Mouse (Mus musculus): ENCODE measurements around the gene Ap3b1. TPM values are rescaled to one million over a fixed set of nuclear protein-coding genes. Genes with fewer than 3 reads are reported as not detected.

The Ap3b1 gene
- polyA plus RNA-seq, 1 experiment from 2014 or later = 27.9 TPM

- Histone ChIP-seq H3K27ac (ENCODE audit: low read depth, low read length) (no peak overlapping the region), H3K9ac (ENCODE audit: low read depth, low read length) (no peak overlapping the region), H3K4me3 (ENCODE audit: low read length) (no peak overlapping the region), H3K4me1 (ENCODE audit: control insufficient read depth, insufficient read depth, low read depth, low read length) (peaks cover 3% of the 10 kb centered on the region), H3K9me3 (ENCODE audit: control insufficient read depth, low read length) (no peaks in the 10 kb centered on the region), H3K36me3 (ENCODE audit: control insufficient read depth, insufficient read depth, low read length) (no peaks in the 10 kb centered on the region), H3K4me2 (ENCODE audit: low read length) (no peak overlapping the region), H3K27me3 (replicated peaks; ENCODE audit: control insufficient read depth, insufficient read depth, low read length) (no peaks in the 10 kb centered on the region)
- 55% methylated on average over 4 of the region's 4 CpGs for WGBS
- no peak for ATAC-seq
Observed at GRCm38 (mm10) chr13:94550037-94550436, 191.3 kb downstream of the Ap3b1 start.

- no peak overlapping the region for H3K9ac ChIP-seq (ENCODE audit: low read depth, low read length)
- H3K4me1 ChIP-seq (ENCODE audit: control insufficient read depth, insufficient read depth, low read depth, low read length) = peaks cover 5% of the 10 kb centered on the region; the same call in 1 of the 2 replicates
- no peak overlapping the region for H3K27ac ChIP-seq (ENCODE audit: low read depth, low read length)
- no peak overlapping the region for H3K4me2 ChIP-seq (ENCODE audit: low read length)
- peaks cover 21% of the 10 kb centered on the region for H3K27me3 ChIP-seq (replicated peaks; ENCODE audit: control insufficient read depth, insufficient read depth, low read length)
- 1% methylated on average over 3 of the region's 3 CpGs for WGBS
- H3K9me3 ChIP-seq (ENCODE audit: control insufficient read depth, low read length) = no peaks in the 10 kb centered on the region
- no peaks in the 10 kb centered on the region for H3K36me3 ChIP-seq (ENCODE audit: control insufficient read depth, insufficient read depth, low read length)
- H3K4me3 ChIP-seq (ENCODE audit: low read length) = no peak overlapping the region
- peak; percentile 61 for ATAC-seq
Observed at GRCm38 (mm10) chr13:94560011-94560410, 201.3 kb downstream of the Ap3b1 start.

- Histone ChIP-seq H3K27ac (ENCODE audit: low read depth, low read length) (no peak overlapping the region), H3K36me3 (ENCODE audit: control insufficient read depth, insufficient read depth, low read length) (no peaks in the 10 kb centered on the region), H3K9me3 (ENCODE audit: control insufficient read depth, low read length) (no peaks in the 10 kb centered on the region), H3K9ac (ENCODE audit: low read depth, low read length) (no peak overlapping the region), H3K4me3 (ENCODE audit: low read length) (no peak overlapping the region), H3K4me2 (ENCODE audit: low read length) (no peak overlapping the region), H3K4me1 (ENCODE audit: control insufficient read depth, insufficient read depth, low read depth, low read length) (peaks cover 5% of the 10 kb centered on the region; the same call in 1 of the 2 replicates), H3K27me3 (replicated peaks; ENCODE audit: control insufficient read depth, insufficient read depth, low read length) (peaks cover 24% of the 10 kb centered on the region)
- ATAC-seq = no peak
- WGBS = 74% methylated on average over 11 of the region's 11 CpGs
Observed at GRCm38 (mm10) chr13:94560878-94561277, 202.1 kb downstream of the Ap3b1 start.

GRCm38 (mm10) chr13:94562652-94563339 is 204.0 kb downstream of the Ap3b1 start:
- Histone ChIP-seq H3K9me3 (ENCODE audit: control insufficient read depth, low read length) (no peaks in the 10 kb centered on the region), H3K9ac (ENCODE audit: low read depth, low read length) (no peak overlapping the region), H3K4me1 (ENCODE audit: control insufficient read depth, insufficient read depth, low read depth, low read length) (peaks cover 5% of the 10 kb centered on the region; the same call in 1 of the 2 replicates), H3K4me2 (ENCODE audit: low read length) (no peak overlapping the region), H3K27ac (ENCODE audit: low read depth, low read length) (no peak overlapping the region), H3K4me3 (ENCODE audit: low read length) (no peak overlapping the region), H3K36me3 (ENCODE audit: control insufficient read depth, insufficient read depth, low read length) (no peaks in the 10 kb centered on the region), H3K27me3 (replicated peaks; ENCODE audit: control insufficient read depth, insufficient read depth, low read length) (peaks cover 24% of the 10 kb centered on the region)
- no peak for ATAC-seq
- WGBS = 36% methylated on average over 9 of the region's 9 CpGs

- no peaks in the 10 kb centered on the region for H3K36me3 ChIP-seq (ENCODE audit: control insufficient read depth, insufficient read depth, low read length)
- H3K4me1 ChIP-seq (ENCODE audit: control insufficient read depth, insufficient read depth, low read depth, low read length) = peaks cover 5% of the 10 kb centered on the region; the same call in 1 of the 2 replicates
- peaks cover 27% of the 10 kb centered on the region for H3K27me3 ChIP-seq (replicated peaks; ENCODE audit: control insufficient read depth, insufficient read depth, low read length)
- H3K9me3 ChIP-seq (ENCODE audit: control insufficient read depth, low read length) = no peaks in the 10 kb centered on the region
- ATAC-seq = no peak
- no peak overlapping the region for H3K27ac ChIP-seq (ENCODE audit: low read depth, low read length)
- H3K4me3 ChIP-seq (ENCODE audit: low read length) = no peak overlapping the region
- no peak overlapping the region for H3K9ac ChIP-seq (ENCODE audit: low read depth, low read length)
- 70% methylated on average over 8 of the region's 8 CpGs for WGBS
- no peak overlapping the region for H3K4me2 ChIP-seq (ENCODE audit: low read length)
Observed at GRCm38 (mm10) chr13:94563836-94564235, 205.1 kb downstream of the Ap3b1 start.

GRCm38 (mm10) chr13:94564351-94564994 is 205.7 kb downstream of the Ap3b1 start:
- 25% methylated on average over 13 of the region's 13 CpGs for WGBS
- Histone ChIP-seq H3K4me2 (ENCODE audit: low read length) (no peak overlapping the region), H3K27ac (ENCODE audit: low read depth, low read length) (no peak overlapping the region), H3K4me3 (ENCODE audit: low read length) (no peak overlapping the region), H3K36me3 (ENCODE audit: control insufficient read depth, insufficient read depth, low read length) (no peaks in the 10 kb centered on the region), H3K9me3 (ENCODE audit: control insufficient read depth, low read length) (no peaks in the 10 kb centered on the region), H3K4me1 (ENCODE audit: control insufficient read depth, insufficient read depth, low read depth, low read length) (peaks cover 5% of the 10 kb centered on the region; the same call in 1 of the 2 replicates), H3K27me3 (replicated peaks; ENCODE audit: control insufficient read depth, insufficient read depth, low read length) (peaks cover 28% of the 10 kb centered on the region), H3K9ac (ENCODE audit: low read depth, low read length) (no peak overlapping the region)
- ATAC-seq = no peak

GRCm38 (mm10) chr13:94565176-94565575 is 206.4 kb downstream of the Ap3b1 start:
- H3K27me3 ChIP-seq (replicated peaks; ENCODE audit: control insufficient read depth, insufficient read depth, low read length) = peaks cover 32% of the 10 kb centered on the region

GRCm38 (mm10) chr13:94565616-94566015 is 206.9 kb downstream of the Ap3b1 start:
- Histone ChIP-seq H3K36me3 (ENCODE audit: control insufficient read depth, insufficient read depth, low read length) (no peaks in the 10 kb centered on the region), H3K27me3 (replicated peaks; ENCODE audit: control insufficient read depth, insufficient read depth, low read length) (peaks cover 33% of the 10 kb centered on the region), H3K9ac (ENCODE audit: low read depth, low read length) (no peak overlapping the region), H3K4me2 (ENCODE audit: low read length) (no peak overlapping the region), H3K4me3 (ENCODE audit: low read length) (no peak overlapping the region), H3K4me1 (ENCODE audit: control insufficient read depth, insufficient read depth, low read depth, low read length) (peaks cover 5% of the 10 kb centered on the region; the same call in 1 of the 2 replicates), H3K27ac (ENCODE audit: low read depth, low read length) (no peak overlapping the region), H3K9me3 (ENCODE audit: control insufficient read depth, low read length) (no peaks in the 10 kb centered on the region)
- no peak; the same call in 1 of the 2 replicates for ATAC-seq
- 64% methylated on average over 9 of the region's 9 CpGs for WGBS

More at GRCm38 (mm10) chr13:94565176-94565575, 206.4 kb downstream of the Ap3b1 start:
- ATAC-seq = no peak
- Histone ChIP-seq H3K36me3 (ENCODE audit: control insufficient read depth, insufficient read depth, low read length) (no peaks in the 10 kb centered on the region), H3K9ac (ENCODE audit: low read depth, low read length) (no peak overlapping the region), H3K4me2 (ENCODE audit: low read length) (no peak overlapping the region), H3K27ac (ENCODE audit: low read depth, low read length) (no peak overlapping the region), H3K4me3 (ENCODE audit: low read length) (no peak overlapping the region), H3K4me1 (ENCODE audit: control insufficient read depth, insufficient read depth, low read depth, low read length) (peaks cover 5% of the 10 kb centered on the region; the same call in 1 of the 2 replicates), H3K9me3 (ENCODE audit: control insufficient read depth, low read length) (no peaks in the 10 kb centered on the region)
- WGBS = 79% methylated on average over 14 of the region's 14 CpGs

- H3K4me1 ChIP-seq (ENCODE audit: control insufficient read depth, insufficient read depth, low read depth, low read length) = peaks cover 5% of the 10 kb centered on the region; the same call in 1 of the 2 replicates
- WGBS = 67% methylated on average over 6 of the region's 6 CpGs
- H3K9ac ChIP-seq (ENCODE audit: low read depth, low read length) = no peak overlapping the region
- no peak for ATAC-seq
- no peaks in the 10 kb centered on the region for H3K36me3 ChIP-seq (ENCODE audit: control insufficient read depth, insufficient read depth, low read length)
- peaks cover 36% of the 10 kb centered on the region for H3K27me3 ChIP-seq (replicated peaks; ENCODE audit: control insufficient read depth, insufficient read depth, low read length)
- no peaks in the 10 kb centered on the region for H3K9me3 ChIP-seq (ENCODE audit: control insufficient read depth, low read length)
- H3K4me2 ChIP-seq (ENCODE audit: low read length) = no peak overlapping the region
- H3K4me3 ChIP-seq (ENCODE audit: low read length) = no peak overlapping the region
- H3K27ac ChIP-seq (ENCODE audit: low read depth, low read length) = no peak overlapping the region
Observed at GRCm38 (mm10) chr13:94567739-94568138, 209.0 kb downstream of the Ap3b1 start.
